Mouse (Mus musculus): ENCODE results near the gene Gpr156. TPM values are rescaled to one million over a fixed set of nuclear protein-coding genes. Genes with fewer than 3 reads are reported as not detected.

Gpr156 gene
- polyA plus RNA-seq, 1 experiment: 0.22 TPM

DNA sequence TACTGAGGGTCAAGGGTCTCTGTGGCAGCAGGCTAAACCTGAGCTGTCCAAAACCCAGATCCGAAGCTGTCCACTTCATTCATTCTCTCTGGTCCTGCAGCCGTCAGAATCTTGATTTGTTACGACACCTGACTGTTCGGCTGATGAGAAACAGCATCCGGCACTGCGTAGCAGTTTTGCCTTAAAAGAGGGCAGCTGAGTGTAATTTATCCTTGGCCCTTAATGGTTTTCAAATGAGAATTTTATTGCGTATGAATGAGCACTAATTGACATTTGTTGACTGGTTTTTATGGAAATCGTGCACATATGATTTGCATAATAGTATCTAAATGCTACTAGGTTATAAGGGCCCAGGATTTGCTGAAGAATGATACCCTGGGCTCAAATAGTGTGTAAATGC lies 21.0 kb downstream of the Gpr156 start:
- DNase-seq: no peak
- WGBS: 83% methylated on average over 8 of the region's 8 CpGs
- Histone ChIP-seq H3K4me3 (replicated peaks; ENCODE audit: extremely low read depth, low read depth, low read length) (no peak overlapping the region), H3K4me1 (ENCODE audit: control insufficient read depth, insufficient read depth, low read length) (no peaks in the 10 kb centered on the region)
- TF ChIP-seq CTCF (IDR thresholded peaks at IDR 0.05; ENCODE audit: insufficient read depth, low read length) (no peak), POLR2A (IDR thresholded peaks at IDR 0.05; ENCODE audit: borderline replicate concordance, extremely low read depth, low read depth, low read length) (no peak)

DNA sequence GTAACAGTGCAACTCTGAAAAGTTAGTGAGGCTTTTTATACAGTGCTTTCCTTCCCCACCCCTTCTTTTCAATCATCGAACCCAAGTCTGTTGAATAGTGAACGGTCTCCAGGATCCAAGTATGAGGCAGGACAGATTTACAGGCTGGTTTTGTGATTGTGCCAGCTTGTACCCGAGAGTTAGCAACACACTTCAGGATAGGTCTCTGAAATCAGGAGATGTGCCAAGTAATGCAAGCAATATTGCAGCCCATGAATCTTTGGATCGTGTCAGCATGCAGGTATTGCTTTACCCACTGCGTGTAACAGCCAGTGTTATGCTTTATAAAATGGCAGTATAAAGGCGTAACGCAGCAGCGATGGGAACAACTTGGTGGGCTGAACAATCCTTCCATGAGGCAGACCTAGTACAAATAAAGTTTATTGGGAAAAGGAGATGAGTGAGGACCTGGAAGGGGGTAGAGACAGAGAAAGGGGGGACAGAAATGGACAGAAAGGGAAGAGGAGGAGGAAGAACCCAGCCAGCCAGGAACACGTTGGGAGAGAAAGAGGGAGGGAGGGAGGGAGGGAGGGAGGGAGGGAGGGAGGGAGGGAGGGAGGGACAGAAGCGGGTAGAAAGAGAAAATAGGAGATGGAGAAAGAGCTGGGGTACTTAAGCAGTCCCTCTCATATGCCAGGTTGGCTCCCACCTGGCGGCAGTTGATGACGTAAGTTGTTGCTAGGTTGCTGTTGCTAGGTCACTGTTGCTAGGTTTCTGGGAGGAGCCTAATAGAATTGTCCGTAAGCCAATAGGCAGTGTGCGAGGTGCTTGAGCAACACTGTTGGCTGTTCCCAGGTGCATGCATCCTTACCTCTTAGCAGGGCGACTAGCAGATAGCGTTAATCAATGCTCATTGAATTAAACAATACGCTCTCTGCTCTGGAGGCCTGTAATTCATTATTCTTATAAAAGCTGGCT lies 22.1 kb downstream of the Gpr156 start:
- TF ChIP-seq POLR2A (IDR thresholded peaks at IDR 0.05; ENCODE audit: borderline replicate concordance, extremely low read depth, low read depth, low read length) (no peak), CTCF (IDR thresholded peaks at IDR 0.05; ENCODE audit: insufficient read depth, low read length) (no peak)
- H3K4me3 ChIP-seq (replicated peaks; ENCODE audit: extremely low read depth, low read depth, low read length): no peak overlapping the region
- DNase-seq: peak; percentile 25
- 64% methylated on average over 16 of the region's 17 CpGs for WGBS
- H3K4me1 ChIP-seq (ENCODE audit: control insufficient read depth, insufficient read depth, low read length): no peaks in the 10 kb centered on the region

DNA sequence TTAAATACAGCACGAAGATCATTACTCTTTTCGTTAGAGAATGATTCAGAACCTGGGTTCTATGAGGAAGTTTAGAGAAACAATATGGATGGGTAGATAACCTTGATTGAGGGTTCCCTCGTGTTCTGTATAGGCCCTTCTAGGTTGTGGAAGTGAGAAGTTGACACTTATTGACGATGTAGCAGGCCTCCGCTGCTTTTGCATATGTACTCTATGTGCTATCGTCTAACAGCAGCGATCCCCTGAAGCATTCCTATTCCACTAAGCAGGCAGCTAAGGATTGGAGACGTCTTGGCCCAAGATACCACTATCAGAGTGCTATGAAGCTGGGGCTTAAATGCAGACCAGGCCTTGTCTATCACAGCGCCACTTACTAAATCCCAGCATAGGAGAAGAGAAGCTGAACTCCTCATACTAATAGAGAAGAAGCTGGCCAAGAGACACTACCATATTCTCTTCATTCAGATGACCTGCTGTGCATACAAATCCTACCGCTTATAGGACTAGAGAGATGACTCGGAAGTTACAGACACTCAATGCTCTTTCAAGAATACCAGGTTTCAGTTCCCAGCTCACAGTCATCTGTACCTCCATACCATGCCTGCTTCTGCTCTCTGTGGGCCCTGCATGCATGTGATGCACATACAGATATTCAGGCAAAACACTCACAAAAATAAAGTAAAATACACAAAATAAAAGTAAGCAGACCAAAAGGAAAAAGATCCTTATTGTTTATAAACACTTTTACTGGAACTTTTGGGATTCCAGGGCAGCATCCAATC lies 23.0 kb downstream of the Gpr156 start:
- WGBS: 79% methylated on average over 11 of the region's 11 CpGs
- TF ChIP-seq CTCF (IDR thresholded peaks at IDR 0.05; ENCODE audit: insufficient read depth, low read length): no peak
- no peak for TF ChIP-seq POLR2A (IDR thresholded peaks at IDR 0.05; ENCODE audit: borderline replicate concordance, extremely low read depth, low read depth, low read length)
- H3K4me1 ChIP-seq (ENCODE audit: control insufficient read depth, insufficient read depth, low read length): no peaks in the 10 kb centered on the region
- DNase-seq: no peak
- H3K4me3 ChIP-seq (replicated peaks; ENCODE audit: extremely low read depth, low read depth, low read length): no peak overlapping the region

DNA sequence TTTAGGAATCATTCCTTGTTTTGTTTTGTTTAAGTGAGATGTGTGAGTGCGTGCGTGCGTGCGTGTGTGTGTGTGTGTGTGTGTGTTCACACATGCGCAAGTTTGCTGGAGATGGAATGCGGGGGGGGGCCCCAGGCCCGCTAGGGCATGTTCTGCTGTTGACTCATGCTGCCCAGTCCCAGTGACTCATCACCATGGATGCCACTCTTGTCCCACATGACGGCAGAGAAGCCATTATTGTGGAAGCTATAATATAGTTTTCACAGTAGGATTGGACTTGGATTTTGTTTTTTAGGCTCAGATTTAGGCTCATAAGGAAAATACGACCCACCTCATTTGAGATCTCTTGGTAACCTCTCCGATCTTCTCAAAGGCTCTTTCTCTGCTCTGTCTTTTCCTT lies 24.0 kb downstream of the Gpr156 start:
- DNase-seq: no peak
- TF ChIP-seq POLR2A (IDR thresholded peaks at IDR 0.05; ENCODE audit: borderline replicate concordance, extremely low read depth, low read depth, low read length) (no peak), CTCF (IDR thresholded peaks at IDR 0.05; ENCODE audit: insufficient read depth, low read length) (no peak)
- H3K4me3 ChIP-seq (replicated peaks; ENCODE audit: extremely low read depth, low read depth, low read length): no peak overlapping the region
- H3K4me1 ChIP-seq (ENCODE audit: control insufficient read depth, insufficient read depth, low read length): no peaks in the 10 kb centered on the region
- WGBS: 63% methylated on average over 10 of the region's 10 CpGs

DNA sequence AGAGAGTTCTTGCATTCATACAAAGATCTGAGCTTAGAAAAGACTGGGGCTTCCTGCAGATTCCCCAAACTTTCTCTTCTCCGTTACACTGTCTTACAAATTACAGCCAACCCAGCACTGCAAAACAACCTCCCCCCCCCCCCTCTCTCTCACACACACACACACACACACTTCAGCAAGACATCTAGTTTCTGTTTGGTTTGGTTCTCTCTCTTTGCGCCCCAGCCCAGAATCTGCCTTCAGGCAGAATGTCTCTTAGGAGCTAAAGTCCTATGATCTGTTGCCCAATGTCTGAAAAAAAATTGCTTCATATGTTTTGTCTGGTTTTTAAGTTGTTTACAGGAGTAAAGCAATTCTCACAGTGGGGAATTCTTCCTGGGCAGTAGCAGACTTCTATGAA lies 27.4 kb downstream of the Gpr156 start:
- TF ChIP-seq POLR2A (IDR thresholded peaks at IDR 0.05; ENCODE audit: borderline replicate concordance, extremely low read depth, low read depth, low read length) (no peak), CTCF (IDR thresholded peaks at IDR 0.05; ENCODE audit: insufficient read depth, low read length) (no peak)
- Histone ChIP-seq H3K4me3 (replicated peaks; ENCODE audit: extremely low read depth, low read depth, low read length) (no peak overlapping the region), H3K4me1 (ENCODE audit: control insufficient read depth, insufficient read depth, low read length) (no peaks in the 10 kb centered on the region)
- DNase-seq: no peak
- WGBS: 53% methylated on average over 2 of the region's 2 CpGs

DNA sequence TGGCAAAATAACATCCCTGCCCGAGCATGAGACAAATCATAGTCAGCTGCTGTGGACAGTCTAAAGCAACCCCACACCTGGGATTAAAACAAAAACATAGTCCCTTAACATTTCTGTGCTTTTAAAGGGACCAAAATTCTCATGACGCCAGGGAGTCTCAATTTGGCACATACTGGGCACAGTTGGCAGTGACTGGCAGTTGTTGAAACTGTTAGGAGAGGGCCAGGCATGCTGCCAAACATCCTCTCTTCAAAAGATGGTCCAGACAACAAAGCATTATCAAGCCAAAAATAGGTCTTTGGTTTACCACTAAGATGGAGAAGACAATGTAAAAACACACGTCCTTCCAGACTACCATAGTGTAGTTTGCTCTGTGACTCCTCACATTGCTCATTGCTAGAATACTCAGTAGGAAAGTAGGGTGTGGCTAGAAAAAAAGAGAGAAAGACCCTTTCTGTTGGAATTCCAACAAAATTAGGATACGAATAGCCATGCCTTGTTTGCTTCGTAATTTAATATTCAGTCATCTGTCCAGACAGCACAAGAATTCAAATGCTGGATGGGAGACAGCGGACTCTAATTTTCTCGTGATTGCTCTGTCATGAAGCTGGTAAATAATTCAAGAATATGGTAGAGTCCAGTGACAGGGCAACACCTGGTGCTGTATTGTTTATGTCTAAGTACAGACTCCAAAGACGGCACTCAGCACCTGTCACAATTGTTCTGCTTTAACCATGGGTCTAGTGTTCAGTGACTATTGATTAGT lies 28.9 kb downstream of the Gpr156 start:
- Histone ChIP-seq H3K4me1 (ENCODE audit: control insufficient read depth, insufficient read depth, low read length) (no peaks in the 10 kb centered on the region), H3K4me3 (replicated peaks; ENCODE audit: extremely low read depth, low read depth, low read length) (no peak overlapping the region)
- DNase-seq: no peak
- 64% methylated on average over 8 of the region's 8 CpGs for WGBS
- TF ChIP-seq CTCF (IDR thresholded peaks at IDR 0.05; ENCODE audit: insufficient read depth, low read length) (no peak), POLR2A (IDR thresholded peaks at IDR 0.05; ENCODE audit: borderline replicate concordance, extremely low read depth, low read depth, low read length) (no peak)

DNA sequence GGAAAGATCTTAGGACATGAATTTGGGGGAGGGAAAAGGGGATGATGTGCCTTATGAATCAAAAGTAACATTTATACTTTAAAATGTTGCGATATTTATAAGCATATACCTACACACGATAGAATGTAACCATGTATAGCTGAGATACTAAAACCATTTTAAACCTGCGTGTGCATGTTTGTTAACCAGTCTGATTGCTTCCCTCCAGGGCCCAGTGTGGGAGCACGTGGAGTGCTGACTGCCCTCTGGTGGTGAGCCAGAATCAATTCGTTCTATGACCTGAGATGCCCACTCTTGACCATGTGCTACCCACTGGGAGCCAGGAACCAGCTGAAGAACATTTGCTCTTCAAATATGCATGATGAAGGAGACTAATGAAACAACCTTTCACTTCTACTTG lies 30.9 kb downstream of the Gpr156 start:
- TF ChIP-seq CTCF (IDR thresholded peaks at IDR 0.05; ENCODE audit: insufficient read depth, low read length) (peak; percentile 98), POLR2A (IDR thresholded peaks at IDR 0.05; ENCODE audit: borderline replicate concordance, extremely low read depth, low read depth, low read length) (no peak)
- WGBS: 29% methylated on average over 5 of the region's 5 CpGs
- peak; percentile 60 for DNase-seq
- Histone ChIP-seq H3K4me3 (replicated peaks; ENCODE audit: extremely low read depth, low read depth, low read length) (no peak overlapping the region), H3K4me1 (ENCODE audit: control insufficient read depth, insufficient read depth, low read length) (no peaks in the 10 kb centered on the region)

DNA sequence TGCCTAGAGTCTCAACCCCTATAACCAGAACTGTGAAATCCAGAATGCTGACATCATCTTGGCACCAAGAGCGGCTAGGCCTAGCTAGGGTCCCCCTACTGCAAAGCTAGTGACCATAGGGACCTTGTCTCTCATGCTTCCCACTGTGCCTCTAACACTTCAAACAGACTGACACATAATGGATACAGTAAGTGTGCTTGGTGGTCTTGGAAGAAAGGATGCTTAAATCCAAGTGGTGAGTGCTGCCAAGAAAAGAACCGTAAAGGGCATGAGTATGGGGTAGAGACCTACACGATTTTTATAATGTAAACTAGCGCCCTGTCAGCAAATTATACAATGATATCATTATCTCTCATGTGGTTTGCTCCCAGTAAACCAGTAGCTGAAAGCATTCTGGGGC lies 32.1 kb downstream of the Gpr156 start:
- no peak for DNase-seq
- WGBS: 82% methylated on average over 4 of the region's 4 CpGs
- TF ChIP-seq CTCF (IDR thresholded peaks at IDR 0.05; ENCODE audit: insufficient read depth, low read length) (no peak), POLR2A (IDR thresholded peaks at IDR 0.05; ENCODE audit: borderline replicate concordance, extremely low read depth, low read depth, low read length) (no peak)
- H3K4me3 ChIP-seq (replicated peaks; ENCODE audit: extremely low read depth, low read depth, low read length): no peak overlapping the region
- H3K4me1 ChIP-seq (ENCODE audit: control insufficient read depth, insufficient read depth, low read length): no peaks in the 10 kb centered on the region

DNA sequence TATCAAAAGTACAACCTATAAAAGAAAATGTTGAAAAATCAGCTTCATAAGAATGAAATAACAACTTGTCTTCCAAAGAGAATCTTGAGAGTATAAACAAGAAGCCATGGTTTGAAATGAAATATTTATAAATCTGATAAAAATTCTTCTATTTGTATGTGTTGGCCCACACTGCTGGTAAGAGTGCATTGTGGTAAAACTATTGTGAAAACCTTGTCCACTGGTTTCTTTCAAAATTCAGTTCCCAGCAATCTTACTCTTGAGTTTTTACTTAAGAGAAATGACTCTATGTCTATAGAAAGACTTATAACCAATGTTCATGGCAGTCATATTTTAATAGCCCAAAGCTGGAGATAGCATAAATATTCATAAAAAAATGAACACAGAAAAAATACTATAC lies 34.9 kb downstream of the Gpr156 start:
- Histone ChIP-seq H3K4me1 (ENCODE audit: control insufficient read depth, insufficient read depth, low read length) (no peaks in the 10 kb centered on the region), H3K4me3 (replicated peaks; ENCODE audit: extremely low read depth, low read depth, low read length) (no peak overlapping the region)
- TF ChIP-seq POLR2A (IDR thresholded peaks at IDR 0.05; ENCODE audit: borderline replicate concordance, extremely low read depth, low read depth, low read length) (no peak), CTCF (IDR thresholded peaks at IDR 0.05; ENCODE audit: insufficient read depth, low read length) (no peak)
- DNase-seq: no peak
